Mouse (Mus musculus) heart, postnatal 14 days (tissue): ENCODE results near the gene Neo1. TPM values are rescaled to one million over a fixed set of nuclear protein-coding genes. Genes with fewer than 3 reads are reported as not detected.

Experiments
- DNase-seq, 2 experiments: peaks; one replicate each; pipeline ENCODE4 v3.0.0; 2021 to 2022
- intact Hi-C: fragments of 180-260 bp; cut with DNase I; formaldehyde crosslinking; loops from one replicate; pipeline ENCODE4 v1.15.1; 2025
- total RNA-seq, 2 experiments: library from RNA; stranded (reverse); gene quantifications; 2 replicates each; pipeline ENCODE4 v1.2.3; 2021

Neo1 gene
- total RNA-seq, 2 experiments from 2014 or later, result 44.4 to 50.3 TPM

- DNase-seq, result no peak
- intact Hi-C loops, result loop anchor here (2.0 to 10.0 kb wide), 2 partner anchors 100 to 164 kb away; no protein-coding TSS in a partner anchor
Measured at GRCm38 (mm10) chr9:58874354-58874753, 161.9 kb downstream of the Neo1 start.

GRCm38 (mm10) chr9:58873541-58874324 lies 162.5 kb downstream of the Neo1 start:
- intact Hi-C loops, result loop anchor here (2.0 to 10.0 kb wide), 3 partner anchors 99 to 333 kb away; no protein-coding TSS in a partner anchor
- peak; percentile 49 to 73 for DNase-seq

GRCm38 (mm10) chr9:58871141-58871540 lies 165.1 kb downstream of the Neo1 start:
- intact Hi-C loops, result loop anchor here (10.0 kb wide), 1 partner anchor 96 kb away; no protein-coding TSS in a partner anchor
- no peak for DNase-seq

- intact Hi-C loops, result no loop called here
- DNase-seq, result no peak
Measured at GRCm38 (mm10) chr9:58863826-58864225, 172.4 kb downstream of the Neo1 start.

- intact Hi-C loops, result no loop called here
- no peak for DNase-seq
Measured at GRCm38 (mm10) chr9:58859080-58859635, 177.1 kb downstream of the Neo1 start.

DNA sequence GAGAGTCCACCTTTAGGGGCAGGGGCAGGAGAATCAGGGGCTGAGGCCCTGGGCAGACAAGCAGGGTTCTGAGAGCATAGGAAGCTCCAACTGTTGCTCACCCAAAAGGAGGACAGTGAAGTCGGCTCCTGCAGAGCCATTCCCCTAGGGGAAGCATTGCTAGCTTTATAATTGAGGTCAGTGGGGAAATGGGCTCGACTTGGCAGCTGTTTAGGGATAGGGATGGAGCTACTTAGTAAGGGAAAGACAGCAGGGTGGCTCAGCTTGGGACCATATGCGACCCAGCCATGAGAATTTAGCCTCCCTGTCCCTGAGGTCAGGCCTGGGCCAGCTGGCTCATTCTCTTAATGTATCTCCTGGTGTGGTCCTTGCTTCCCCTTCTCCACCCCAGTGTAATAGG lies 181.3 kb downstream of the Neo1 start:
- intact Hi-C loops, result no loop called here
- DNase-seq, result no peak

DNA sequence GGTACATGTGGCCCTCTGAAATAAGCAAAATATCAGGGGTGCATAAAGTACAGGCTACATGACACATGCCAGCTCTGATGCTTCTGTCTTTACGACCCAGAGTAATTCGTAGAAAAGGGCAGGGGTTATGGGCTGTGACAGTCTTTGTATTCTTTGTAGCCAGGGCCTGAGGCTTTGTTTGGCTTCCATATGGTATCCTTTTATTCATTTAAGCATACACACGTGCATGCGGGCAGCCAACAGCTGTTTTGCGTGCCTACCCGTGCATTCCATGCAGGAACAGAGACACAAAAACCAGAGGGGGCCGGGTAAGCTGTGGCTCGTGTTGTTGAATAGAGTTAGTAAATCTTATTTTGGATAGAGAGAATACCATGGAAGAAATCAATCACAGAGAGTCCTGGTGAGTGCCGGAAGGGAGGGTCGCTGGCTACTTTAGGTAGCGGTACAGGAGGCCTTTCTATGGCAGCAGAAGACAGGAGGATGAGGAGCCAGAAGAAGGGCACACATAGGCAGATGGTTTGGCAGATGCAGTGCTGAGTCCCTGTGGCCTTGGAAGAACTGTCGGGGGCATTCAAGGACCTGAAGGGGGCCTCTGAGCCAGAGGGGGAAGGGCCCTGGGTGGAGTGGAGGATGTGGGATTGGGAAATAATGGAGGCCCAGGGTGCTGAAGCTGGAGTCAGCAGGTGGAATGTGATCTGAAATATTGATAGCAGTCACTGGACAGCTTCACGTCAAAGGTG lies 186.5 kb downstream of the Neo1 start:
- DNase-seq, result no peak
- intact Hi-C loops, result no loop called here

DNA sequence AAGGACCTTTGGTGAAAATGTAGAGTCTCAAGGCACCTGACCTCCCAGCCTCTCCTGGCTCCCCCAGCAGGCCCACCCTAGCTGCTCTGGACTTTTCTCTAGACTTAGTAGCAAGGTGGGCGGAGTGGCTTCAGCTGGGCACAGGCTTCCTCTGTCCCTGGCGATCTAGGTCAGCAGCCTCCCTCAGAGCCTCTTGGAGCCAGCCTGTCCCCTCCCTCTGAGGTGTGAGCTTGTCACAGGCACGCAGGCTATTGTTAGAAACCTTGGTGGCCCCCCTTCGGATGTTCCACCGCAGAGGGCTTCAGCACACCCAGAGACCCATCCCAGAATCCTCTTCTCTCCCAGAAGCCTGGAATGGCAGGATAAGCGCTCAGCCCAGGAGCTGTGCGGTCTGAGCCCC lies 188.6 kb downstream of the Neo1 start:
- intact Hi-C loops, result no loop called here
- peak; percentile 22 to 39 for DNase-seq

DNA sequence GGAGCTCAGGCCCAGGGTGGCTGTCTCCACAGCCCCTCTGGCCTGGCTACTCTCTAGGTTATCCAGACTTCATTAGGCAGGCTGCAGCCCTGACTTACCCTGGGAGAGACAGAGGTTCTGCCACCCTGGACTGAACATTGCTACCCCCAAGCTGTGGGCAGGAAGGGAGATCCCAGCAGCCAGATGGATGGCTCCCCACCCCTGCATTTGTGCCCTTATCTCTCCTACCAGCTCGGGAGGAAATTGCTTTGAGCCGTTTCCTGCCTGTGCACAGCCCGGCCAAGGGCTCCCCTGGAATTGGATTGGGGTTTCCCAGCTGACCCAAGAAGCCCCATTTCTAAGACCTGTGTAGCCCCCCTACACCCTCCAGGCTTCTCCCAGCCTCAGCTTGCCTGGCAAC lies 189.2 kb downstream of the Neo1 start:
- intact Hi-C loops, result no loop called here
- no peak for DNase-seq

DNA sequence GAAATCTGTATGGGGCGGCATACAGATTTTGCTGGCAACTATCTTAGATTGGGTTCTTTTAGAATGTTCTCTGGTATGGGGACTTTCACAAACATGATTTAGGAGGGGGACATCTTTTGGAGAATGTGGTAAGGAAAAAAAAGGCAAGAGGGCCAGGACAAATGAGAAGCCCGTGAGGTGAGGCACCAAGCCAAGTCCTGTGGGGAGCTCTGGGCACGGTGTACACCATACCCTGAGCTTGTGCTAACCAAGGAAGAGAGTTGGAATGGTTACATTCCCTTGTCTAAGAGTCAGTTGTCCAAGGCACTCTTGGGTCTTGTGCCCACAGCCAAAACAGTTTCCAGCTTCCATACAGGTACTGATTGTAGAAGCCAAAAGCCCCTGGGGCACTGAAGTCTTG lies 191.6 kb downstream of the Neo1 start:
- no peak for DNase-seq
- intact Hi-C loops, result no loop called here

DNA sequence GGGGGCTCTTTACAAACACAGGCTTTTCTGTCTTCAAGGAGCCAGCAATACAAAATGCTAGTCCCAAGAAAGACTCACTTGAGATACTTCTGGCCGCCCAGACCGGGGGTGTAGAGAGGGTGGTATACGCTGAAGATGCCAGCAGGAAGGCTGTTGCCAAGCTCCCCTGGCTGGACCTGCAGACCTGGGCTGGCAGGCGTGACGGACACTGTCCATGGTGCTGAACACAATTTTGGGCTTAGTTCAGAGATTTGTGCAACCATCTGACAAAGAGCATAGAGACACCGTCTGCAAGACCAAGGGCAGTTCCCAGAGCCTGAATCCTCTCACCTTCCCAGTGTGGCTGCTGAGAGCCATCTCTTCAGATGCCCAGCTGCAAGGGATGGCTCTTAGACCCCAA lies 194.6 kb downstream of the Neo1 start:
- DNase-seq, result peak; percentile 55 to 71
- intact Hi-C loops, result no loop called here

DNA sequence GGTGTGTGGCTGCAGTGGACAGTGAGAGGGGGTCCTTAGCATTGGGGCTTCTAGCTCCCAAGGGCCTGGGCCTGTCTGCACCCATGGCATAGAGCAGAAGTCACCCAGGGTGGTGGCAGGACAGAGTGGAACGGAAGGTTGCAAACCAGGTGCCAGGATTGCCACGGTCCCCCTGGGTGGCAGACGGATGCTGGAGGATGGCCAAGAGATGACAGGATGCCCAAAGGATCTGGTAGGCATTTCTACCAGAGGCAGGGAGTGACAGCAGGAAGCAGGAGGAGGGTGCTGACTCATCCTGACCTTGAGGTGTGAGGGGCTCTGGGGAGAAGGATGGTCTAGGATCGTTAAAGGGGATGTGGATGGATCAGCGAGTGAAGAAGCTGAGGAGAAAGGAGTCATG lies 197.7 kb downstream of the Neo1 start:
- intact Hi-C loops, result no loop called here

GRCm38 (mm10) chr9:58837174-58837573 lies 199.1 kb downstream of the Neo1 start:
- no peak for DNase-seq
- intact Hi-C loops, result no loop called here

More for the DNA sequence above, 197.7 kb downstream of the Neo1 start:
- DNase-seq, result no peak

DNA sequence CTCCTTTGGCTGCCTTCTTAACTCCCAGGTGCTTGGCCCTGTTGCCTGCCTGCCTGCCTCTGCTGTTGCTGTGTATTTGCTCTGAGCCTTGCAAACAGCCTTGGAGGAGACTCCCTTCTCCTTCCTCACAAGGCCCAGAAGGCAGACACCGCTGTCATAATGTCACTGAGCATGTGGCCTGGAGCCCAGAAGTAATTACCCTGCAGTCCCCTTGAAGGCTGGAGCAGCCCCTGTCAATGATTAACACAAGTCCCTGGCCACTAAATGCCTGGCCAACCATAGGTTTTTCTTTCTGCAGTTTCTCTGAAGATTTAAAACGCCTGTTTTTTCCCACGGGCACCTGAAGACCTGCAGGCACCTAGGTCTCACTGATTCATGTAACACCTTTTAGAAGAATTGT lies 203.3 kb downstream of the Neo1 start:
- DNase-seq, result no peak
- intact Hi-C loops, result no loop called here

DNA sequence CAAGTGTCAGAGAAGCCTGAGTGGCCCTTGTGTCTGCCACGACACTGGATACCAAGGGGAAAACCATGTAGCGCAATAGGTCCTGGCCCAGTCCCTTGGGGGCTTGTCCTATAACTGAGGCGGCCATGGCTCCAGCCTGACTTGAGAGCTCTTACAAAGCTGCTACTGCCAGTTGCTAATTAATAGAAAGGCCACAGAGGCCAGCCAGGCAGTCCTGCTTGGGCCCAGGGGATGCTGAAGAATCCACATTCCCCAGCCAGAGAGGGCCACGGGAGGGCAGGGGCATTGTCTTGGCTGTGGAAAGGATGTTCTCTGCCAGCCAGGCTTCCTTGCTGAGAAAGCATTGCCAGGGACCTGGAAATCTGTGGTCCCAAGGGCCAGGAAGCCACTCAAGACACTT lies 206.6 kb downstream of the Neo1 start:
- no peak for DNase-seq
- intact Hi-C loops, result no loop called here

Other genes starting within 250 kb of the Neo1 start
- 1 to 10 TPM; 4.6 to 6.9 TPM for gene Hcn4, start 213.0 kb downstream of the Neo1 start, total RNA-seq